Mouse (Mus musculus): ENCODE results near the gene Ern1.

DNA sequence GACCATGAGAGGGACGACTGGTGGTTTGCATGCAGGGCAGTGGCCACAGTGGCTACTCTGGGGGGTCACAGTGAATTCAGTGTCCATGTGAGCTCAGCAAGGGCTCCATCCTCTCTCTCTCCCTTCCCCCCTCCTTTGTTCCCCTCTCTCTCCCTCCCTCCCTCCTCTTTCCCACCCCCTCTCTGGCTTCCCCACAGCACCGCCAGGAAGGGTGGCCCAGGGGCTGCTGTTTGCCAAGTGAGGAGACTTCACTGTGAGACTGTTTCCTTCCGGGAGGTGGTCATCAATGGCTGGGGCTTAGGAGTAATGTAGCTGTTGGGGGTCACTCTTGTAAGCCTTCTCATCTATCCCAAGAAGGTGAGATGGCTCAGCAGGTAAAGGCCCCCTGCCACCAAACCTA is 32.8 kb upstream of the Ern1 start:
- TF ChIP-seq HCFC1 (IDR thresholded peaks at IDR 0.05; ENCODE audit: borderline replicate concordance, insufficient read depth, low read length) (no peak), ZNF384 (IDR thresholded peaks at IDR 0.05; ENCODE audit: low read depth, low read length) (no peak)
